Mouse (Mus musculus) left cerebral cortex, adult 9 months (tissue): ENCODE data around the gene Zfp160.
"Not testable (repeated sequence)": the region's sequence is repeated elsewhere in the genome, so short reads cannot be mapped to it uniquely, and the experiment has no call there.

Experiments
- DNase-seq, 2 experiments: peaks; one replicate each; pipeline ENCODE4 v3.0.0; 2022; ENCODE audit warnings: low spot score in 2 of 2

Zfp160 gene

DNA sequence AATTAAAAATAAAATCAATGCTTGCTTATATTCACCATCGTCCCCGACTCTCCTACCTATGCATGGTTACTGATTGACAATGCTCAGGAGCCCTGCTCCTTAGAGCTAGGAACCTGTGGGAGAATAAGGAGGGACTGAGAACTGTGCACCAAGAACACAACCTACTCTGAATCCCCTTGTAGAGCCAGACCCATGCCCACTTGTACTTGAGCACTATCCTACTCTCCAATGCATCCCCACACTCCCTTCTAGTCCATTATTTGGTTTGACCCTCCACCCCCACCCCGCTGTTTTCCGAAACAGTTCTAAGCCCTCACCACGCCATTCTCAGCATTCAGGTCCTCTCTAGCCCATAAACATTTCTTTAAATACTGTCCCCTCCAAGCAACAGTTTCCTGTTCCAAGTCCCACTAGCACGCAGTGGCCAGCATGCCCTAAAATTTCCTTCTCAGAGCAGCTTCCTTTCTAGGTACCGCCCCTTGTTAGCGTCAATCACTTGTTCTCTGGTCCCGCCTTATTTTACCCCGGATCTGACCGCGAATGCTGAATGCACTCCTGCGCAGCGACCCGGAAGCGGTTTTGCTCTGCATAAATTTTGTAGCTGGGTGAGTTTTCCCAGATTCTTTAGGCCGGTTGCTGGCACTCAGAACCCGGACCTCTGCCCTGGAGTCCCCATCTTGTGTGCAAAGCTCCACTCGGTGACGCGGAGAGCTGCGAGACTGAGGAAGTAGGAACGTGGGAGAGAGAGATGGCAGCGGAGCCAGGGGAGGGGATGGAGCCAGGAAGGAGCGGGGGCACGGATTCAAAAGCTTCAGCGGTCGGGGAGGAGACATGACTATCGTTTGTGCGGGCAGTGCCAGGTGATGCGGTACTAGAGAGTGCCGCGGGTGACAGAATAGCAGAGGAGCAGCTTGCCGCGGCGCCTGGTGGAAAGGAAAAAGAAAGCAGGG lies at the start of gene Zfp160:
TSS of gene Zfp160 (plus strand) at position 522 of the 950 bp plus-strand sequence.
- DNase-seq = peak; percentile 81 to 94

DNA sequence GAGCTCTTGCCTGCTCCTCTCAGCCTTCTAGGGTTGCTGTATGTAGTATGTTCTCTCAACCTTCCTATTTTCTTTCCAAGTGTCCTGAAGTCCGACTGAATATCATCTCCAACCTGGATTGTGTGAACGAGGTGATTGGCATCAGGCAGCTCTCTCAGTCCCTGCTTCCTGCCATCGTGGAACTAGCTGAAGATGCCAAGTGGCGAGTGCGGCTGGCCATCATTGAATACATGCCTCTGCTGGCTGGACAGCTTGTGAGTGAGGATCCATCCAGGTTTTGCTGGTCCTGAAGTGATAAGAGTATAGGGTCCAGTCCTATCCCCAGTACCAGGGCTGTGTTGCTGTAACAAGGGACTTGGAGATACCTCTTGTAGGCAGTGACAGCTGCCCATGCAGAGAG lies 48.3 kb upstream of the Zfp160 start:
- DNase-seq = no peak

DNA sequence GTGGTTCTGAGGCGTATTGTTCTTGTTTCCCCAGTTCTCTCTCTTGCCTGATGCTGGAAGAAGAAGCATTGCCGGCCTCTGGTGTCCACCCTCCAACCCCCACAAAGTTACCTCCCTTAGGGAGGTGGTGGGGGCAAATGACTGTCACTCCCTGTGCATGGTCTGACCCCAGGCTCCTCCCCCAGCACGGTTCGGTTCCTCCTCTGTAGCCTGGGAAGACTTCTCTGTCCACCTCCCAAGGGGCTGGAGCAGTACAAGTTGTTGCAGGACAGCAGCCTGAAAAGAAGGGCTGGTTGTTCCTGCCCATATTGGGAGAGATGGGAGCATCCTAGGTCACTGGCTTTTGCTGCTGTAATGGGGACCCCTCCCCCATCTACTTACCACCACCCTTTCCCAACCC lies 43.3 kb upstream of the Zfp160 start:
- DNase-seq = no peak

DNA sequence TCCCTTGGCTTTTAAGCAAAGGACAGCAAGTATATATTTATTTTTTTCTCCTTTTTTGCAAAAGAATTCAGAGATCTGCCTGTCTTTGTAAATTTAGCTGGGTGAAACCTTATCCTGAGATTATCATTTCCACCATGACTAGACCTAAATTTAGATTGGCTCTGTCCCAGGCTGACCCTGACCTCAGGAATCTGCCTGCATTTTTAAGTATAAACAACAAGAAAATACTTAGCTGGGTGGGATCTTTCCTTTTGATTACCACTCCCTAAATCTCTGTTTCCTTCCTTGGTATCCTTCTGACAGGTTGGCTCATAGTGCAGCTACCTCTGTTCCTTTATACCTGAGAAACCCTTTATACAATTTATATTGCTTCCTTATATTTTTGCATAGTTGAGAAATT lies 42.0 kb upstream of the Zfp160 start:
- no peak for DNase-seq

DNA sequence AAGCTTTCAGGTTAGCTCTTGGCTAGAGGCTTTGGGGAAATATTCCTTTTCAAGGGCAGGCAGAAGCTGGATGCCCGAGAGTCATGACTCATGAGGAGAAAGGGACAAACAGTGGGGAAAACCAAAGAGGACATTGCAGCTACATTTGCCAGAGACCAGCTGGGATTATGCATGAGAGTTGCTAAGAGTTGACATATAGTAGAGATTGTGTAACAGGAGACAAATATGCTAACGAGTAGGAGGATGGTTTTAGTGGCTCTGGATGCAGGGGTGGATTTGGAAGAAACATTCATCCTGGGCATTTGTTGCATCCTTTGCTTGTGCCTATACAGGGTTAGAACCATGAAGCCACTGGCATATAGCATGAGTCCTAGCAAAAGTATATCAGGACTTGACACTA lies 15.0 kb upstream of the Zfp160 start:
- peak; percentile 11 to 13 for DNase-seq

DNA sequence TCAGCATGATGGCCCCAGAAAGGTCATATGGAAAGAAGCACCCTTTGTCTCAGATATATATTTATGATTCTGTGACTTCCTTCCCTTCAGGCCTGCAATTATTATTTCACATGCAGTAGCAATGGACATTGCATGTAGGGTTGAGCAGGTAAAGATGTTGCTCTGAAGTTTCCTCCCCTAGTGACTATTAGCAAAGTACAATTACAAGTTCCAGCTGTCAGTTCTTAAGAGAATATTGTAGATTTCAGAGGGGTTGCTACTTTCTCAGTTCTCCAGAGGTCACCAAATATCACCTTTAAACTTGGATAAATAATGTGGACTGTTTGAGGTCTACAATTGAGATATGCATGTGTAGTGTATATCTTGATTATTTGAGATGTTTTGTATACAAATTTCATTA lies 12.3 kb upstream of the Zfp160 start, which contains the start of gene Vmn1r233:
TSS of gene Vmn1r233 (minus strand) at position 101 of the 400 bp plus-strand sequence.
- no peak for DNase-seq

DNA sequence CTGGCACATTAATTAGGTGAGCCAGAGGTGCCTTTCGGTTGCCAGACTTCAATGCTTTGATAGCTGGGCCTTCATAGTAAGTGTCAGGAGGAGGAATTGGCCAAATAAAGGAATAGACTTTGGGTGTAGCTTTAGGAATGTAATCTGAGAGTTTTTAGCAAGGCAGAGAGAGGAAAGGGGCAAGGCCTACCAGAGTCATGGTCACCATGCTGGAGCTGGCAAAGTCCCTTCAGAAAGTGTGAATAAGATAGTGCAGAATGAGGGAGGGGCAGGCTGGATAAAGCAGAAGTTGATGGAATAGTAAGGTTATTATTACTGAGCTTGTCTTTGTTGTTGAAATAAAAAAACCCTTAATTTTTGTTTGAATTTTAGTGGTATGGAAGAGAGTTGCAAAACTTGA lies 1.0 kb downstream of the Zfp160 start:
- DNase-seq = no peak

DNA sequence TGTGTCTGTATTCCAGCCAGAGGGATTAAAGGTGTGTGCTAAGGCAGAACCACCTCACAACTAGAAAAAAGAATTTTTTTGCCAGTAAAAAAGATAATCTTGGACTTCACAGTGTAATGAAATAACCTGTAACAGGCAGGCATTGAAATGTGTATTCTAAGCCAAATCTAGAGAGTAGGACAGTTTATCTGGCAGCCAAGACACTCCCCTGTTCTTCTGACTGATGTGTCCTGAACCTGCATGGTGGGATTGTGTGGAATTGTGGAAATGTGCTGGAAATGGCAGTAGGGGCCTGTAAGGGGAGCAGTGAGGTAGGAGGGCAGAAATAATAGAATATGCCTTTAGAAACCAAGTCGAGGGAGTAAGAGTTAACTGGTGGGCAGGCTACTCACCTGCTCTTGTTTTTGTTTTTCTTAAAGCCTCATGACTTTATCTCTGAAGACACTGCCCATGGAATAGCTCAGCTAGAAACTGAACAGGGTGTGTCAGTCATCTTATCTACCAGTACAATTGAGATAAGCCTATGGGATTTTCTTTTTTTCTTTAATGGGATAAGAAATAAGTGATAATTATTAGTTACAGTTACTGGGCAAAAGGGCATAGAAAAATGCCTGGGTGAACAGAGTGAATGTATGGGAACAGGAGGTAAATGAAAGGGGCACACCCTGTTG lies 9.8 kb downstream of the Zfp160 start:
- no peak for DNase-seq

DNA sequence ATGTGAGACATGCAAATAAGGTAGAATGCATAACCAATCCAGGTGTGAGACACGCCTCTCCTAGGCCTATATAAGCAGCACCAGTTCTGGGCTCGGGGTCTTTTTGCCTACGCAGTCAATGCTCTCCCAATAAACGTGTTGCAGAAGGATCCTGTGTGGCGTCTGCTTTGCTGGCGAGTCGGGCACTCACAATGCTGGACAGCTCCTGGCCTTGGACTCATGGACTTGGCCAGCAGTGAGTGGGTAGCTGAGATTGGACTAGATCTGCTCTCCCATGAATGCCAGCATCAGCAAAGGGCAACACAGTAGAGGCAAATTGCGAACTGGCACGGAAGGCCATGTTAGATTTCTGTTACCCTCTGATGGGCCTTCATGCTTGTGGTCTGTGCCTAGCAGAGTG lies 39.3 kb downstream of the Zfp160 start:
- not testable (repeated sequence) for DNase-seq

DNA sequence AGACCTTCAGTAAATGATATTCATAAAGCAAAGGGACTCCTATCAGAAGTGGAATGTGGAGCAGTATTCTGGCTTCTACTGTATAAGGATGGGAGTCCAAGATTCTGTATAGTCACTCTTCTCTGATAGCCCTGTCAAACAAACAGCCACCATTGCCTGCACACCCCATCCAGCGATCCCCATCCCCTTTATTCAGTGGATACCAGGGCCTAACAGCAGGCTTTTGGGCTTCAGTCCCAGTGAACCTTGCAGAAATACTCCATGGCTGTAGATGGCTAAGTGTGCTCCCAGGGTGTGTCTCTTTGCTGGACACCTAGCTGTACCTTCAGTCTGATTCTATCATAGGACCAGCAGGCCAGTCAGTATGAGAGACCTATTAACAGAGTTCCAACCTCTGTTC lies 42.2 kb downstream of the Zfp160 start:
- DNase-seq = no peak

DNA sequence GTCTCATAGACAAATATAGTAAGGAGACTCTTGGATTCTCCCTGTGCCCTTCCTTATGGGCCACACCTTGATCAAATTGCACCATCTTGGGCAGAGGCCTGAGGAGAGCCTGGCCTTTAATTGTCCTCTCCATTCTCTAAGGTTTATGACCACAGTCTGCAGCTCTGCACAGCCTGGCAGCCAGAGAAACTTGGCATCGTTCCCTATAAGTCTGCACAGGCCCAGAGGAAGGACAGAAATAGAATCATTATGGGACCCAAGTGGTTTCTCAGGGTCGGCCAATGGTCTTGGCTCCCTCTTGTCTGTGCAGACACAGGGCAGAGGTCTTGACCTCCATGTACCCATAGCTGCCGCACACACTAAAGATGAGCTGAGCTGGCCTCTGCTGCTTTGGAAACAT lies 42.6 kb downstream of the Zfp160 start:
- not testable (repeated sequence) for DNase-seq

DNA sequence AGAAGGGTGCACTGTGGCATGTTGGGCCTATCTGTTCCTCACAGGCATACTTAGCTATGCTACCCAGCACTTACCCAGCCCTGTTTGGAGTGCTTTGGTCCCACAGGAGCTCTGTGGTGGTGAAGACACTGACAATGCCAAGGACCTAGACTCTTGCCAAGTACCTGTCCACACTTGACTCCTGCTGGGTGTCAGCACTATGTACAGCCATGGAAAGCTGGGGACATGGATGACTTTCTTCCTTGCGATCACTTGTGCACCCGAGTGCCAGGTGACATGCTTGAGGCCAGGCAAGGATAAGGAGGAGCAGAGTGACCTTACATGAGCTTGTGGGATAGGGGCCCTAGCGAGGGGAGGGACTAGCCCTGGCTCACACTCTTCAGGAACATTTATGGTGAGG lies 43.2 kb downstream of the Zfp160 start:
- not testable (repeated sequence) for DNase-seq

DNA sequence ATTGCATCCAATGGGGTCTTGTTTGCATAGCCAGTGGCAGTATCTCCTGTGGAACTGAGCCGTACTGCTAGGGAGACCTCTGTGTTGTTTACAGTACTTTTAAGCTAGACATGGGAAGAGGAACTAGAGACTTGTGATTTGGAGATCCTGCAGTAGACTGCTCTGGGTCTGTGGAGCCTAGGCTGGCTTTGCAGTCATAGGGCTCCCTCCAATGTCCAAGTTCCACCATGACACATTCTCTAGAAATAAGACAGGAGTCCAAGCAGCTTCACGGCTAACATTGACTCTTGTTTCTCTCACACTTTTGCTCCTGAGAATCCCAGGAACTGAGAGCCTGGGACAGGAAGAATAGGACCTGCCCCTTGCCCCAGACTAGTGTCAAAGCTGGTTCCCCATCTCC lies 44.6 kb downstream of the Zfp160 start:
- DNase-seq = no peak

DNA sequence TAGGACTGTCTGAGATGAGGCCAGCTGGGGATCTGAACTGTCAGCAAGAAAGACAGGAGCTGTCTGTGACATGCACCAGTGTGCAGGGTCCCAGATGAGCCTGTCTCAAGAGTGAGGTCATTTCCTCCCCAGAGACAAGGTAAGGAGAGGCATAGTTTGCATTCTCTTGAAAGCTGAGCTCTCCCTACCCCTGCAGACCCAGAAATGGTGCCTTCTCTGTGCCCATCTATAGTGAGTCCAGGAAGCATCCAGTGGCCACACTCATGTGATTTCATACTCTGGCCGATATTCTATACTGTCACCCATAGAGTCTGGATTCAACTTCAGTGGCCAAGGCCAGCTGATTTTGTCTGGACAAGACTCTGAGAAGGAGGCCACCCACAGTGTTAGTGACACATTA lies 46.4 kb downstream of the Zfp160 start:
- DNase-seq = not testable (repeated sequence)

DNA sequence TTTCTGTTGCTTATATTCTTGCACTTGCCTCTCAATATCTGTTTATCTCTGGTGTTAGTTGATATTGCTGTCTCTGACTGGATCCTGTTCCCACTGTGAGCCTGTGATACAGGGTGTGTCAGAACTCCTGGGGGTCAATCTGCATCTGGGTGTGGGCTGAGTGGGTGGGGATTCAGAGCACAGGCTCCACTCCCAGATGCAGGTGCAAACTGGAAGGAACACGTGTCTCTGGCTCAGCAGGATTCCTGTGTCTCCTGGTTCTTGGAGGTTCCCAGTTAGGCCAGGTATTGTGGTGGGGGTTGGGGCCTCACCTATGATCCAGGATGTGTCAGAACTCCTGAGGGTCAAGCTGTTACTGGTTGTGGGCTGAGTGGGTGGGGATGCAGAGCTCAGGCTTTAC lies 56.8 kb downstream of the Zfp160 start:
- no peak for DNase-seq

DNA sequence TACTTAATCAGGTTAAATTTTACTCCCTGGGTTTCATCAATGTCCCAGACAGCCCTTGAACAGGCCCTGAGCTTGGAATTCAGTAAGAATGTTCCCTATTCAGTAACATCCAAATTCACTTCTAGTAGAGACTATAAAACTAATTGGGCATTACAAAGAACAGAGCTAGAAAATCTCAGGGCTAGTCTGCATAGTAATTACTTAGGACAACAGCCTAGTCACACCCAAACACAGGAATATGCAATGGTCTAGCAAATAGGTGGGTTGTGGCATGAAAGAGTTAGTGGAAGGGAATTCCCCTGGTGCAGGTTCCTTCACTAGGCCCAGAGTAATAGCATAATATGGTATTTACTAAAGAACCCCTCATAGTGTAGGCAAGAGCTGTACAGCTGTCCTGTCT lies 58.3 kb downstream of the Zfp160 start:
- no peak for DNase-seq

DNA sequence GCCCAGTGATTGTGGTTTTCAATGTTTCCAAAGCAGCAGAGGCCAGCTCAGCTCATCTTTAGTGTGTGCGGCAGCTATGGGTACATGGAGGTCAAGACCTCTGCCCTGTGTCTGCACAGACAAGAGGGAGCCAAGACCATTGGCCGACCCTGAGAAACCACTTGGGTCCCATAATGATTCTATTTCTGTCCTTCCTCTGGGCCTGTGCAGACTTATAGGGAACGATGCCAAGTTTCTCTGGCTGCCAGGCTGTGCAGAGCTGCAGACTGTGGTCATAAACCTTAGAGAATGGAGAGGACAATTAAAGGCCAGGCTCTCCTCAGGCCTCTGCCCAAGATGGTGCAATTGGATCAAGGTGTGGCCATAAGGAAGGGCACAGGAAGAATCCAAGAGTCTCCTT lies 60.7 kb downstream of the Zfp160 start:
- not testable (repeated sequence) for DNase-seq

DNA sequence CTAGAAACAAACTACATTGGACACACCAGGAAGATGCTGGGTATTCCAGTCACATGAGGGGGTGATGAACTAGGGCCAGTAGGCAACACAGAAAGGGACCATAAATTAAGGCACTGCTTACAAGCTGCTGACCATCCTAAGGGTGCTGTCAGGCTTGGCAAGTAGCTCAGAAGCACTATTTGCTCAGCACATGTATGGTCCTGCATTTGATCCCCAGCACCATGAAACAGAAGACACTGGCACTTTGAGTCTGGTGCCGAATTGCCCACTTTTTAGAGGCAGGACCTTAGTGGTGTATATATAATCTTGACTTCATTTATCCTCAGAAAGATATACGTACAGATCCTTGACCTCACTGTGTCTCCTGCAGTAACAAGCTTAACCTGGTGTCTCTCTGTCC lies 62.3 kb downstream of the Zfp160 start:
- not testable (repeated sequence) for DNase-seq
